Mouse (Mus musculus) ES-Bruce4 (cell line): Measurements from ENCODE around the gene Grb7.

Experiments
- CTCF ChIP-seq: IDR thresholded peaks from one replicate; pipeline ENCODE4 v1.8.1; 2011; ENCODE audit warnings: low read depth, low read length
- EP300 ChIP-seq: IDR thresholded peaks from 2 replicates; pipeline ENCODE4 v1.6.1; 2011; ENCODE audit warnings: low read depth, low read length; ENCODE audit not compliant: insufficient read depth
- POLR2A ChIP-seq: IDR thresholded peaks from one replicate; pipeline ENCODE4 v1.8.1; 2011; ENCODE audit warnings: low read length; ENCODE audit not compliant: insufficient read depth

DNA sequence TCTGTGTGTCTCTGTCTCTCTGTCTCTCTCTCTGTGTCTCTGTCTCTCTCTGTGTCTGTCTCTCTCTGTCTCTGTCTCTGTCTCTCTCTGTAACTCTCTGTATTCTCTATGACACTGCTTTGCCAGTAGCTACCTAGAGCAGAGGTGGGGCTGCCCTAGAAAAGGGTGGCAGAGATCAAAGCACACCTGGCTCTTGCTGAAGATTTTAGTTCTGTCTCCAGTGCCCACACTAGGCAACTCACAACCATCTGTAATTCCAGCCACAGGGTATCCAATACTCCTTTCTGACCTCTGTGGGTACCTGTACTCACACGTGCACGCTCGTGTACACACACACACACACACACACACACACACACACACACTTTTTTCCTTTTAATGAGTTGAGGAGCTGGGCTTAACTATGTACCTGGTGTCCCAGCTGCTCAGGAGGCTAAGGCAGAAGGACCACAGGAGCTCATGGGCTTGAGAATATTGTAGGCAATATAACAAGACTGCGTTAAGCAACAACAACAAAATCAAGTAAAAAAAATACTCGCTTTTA is 49.1 kb downstream of the Grb7 start:
- TF ChIP-seq POLR2A (no peak), CTCF (no peak), EP300 (no peak)
